Mouse (Mus musculus) embryonic stem cell, embryonic (primary cell): ENCODE results near the gene Gm9918.

ENCODE experiments used
- CTCF ChIA-PET, 4 experiments: fragments of 300-600 bp in 2 of 4; fragments of 350-600 bp in 2 of 4; sonication (Branson Sonifier 250); formaldehyde crosslinking; loops; one replicate each; lab custom pipeline; 2022; ENCODE audit warnings: inconsistent platforms in 2 of 4; lab: Charles Lee
- POLR2A ChIA-PET, 4 experiments: fragments of 300-600 bp in 2 of 4; fragments of 350-600 bp in 2 of 4; sonication (Branson Sonifier 250); formaldehyde crosslinking; loops; one replicate each; lab custom pipeline; 2022; ENCODE audit warnings: antibody characterized with exemption in 4 of 4, inconsistent platforms in 1 of 4; lab: Charles Lee

Gene Gm9918

GRCm38 (mm10) chr15:102279783-102280520, 9.6 kb downstream of the Gm9918 start:
- ChIA-PET CTCF (interaction anchor here (0.5 to 2.7 kb wide), 16 partner anchors 14 to 1113 kb away, joined by 3 to 10 read pairs (median 4); partner anchors contain the start of genes Calcoco1 (in 1 of the 4) and Tarbp2 (in 1 of the 4)), POLR2A (interaction anchor here (0.5 to 2.9 kb wide), 60 partner anchors 9 to 307 kb away, joined by 3 to 18 read pairs (median 4); partner anchors contain the start of genes Espl1 (in 3 of the 4), Sp1 (in 3 of the 4), Aaas (in 1 of the 4) and Csad (in 1 of the 4))

GRCm38 (mm10) chr15:102280623-102281022, 10.3 kb downstream of the Gm9918 start:
- CTCF ChIA-PET = interaction anchor here in 2 of 4 experiments (0.6 to 2.7 kb wide), 6 partner anchors 40 to 446 kb away, joined by 3 to 10 read pairs (median 4); partner anchors contain the start of gene Tarbp2 (in 1 of the 2)
- POLR2A ChIA-PET = interaction anchor here in 3 of 4 experiments (0.5 to 2.9 kb wide), 28 partner anchors 8 to 277 kb away, joined by 3 to 18 read pairs (median 4); partner anchors contain the start of genes Espl1 (in 1 of the 3), Gm9918 (in 1 of the 3), Krt8 (in 1 of the 3) and Pfdn5 (in 1 of the 3)

- ChIA-PET CTCF (interaction anchor here in 2 of 4 experiments (0.6 to 1.0 kb wide), 4 partner anchors 9 to 176 kb away, joined by 3 to 4 read pairs (median 4); no protein-coding TSS in a partner anchor), POLR2A (interaction anchor here in 3 of 4 experiments (0.7 to 1.7 kb wide), 8 partner anchors 13 to 123 kb away, joined by 3 to 4 read pairs (median 3); partner anchors contain the start of genes Espl1 (in 1 of the 3) and Sp1 (in 1 of the 3))
Observed at GRCm38 (mm10) chr15:102282463-102283292, 12.3 kb downstream of the Gm9918 start.

- CTCF ChIA-PET = interaction anchor here in 1 of 4 experiments (0.6 to 1.1 kb wide), 4 partner anchors 98 to 177 kb away, joined by 3 to 4 read pairs (median 3); no protein-coding TSS in a partner anchor
- POLR2A ChIA-PET = interaction anchor here in 3 of 4 experiments (0.6 to 1.6 kb wide), 11 partner anchors 11 to 1037 kb away, joined by 3 to 4 read pairs (median 3); partner anchors contain the start of gene Sp1 (in 1 of the 3)
Observed at GRCm38 (mm10) chr15:102283648-102284047, 13.3 kb downstream of the Gm9918 start.

GRCm38 (mm10) chr15:102287395-102287794, 17.0 kb downstream of the Gm9918 start:
- CTCF ChIA-PET = interaction anchor here in 1 of 4 experiments (0.6 kb wide), 1 partner anchor 39 kb away, joined by 3 read pairs; no protein-coding TSS in a partner anchor
- POLR2A ChIA-PET = no interaction called here

GRCm38 (mm10) chr15:102295633-102296367, 25.4 kb downstream of the Gm9918 start, which contains the start of gene Espl1:
Gene Espl1, plus strand, starts transcription at chr15:102296266.
- POLR2A ChIA-PET = interaction anchor here in 3 of 4 experiments (0.5 to 4.6 kb wide), 47 partner anchors 8 to 427 kb away, joined by 3 to 15 read pairs (median 4); partner anchors contain the start of genes Mfsd5 (in 2 of the 3), Spryd3 (in 2 of the 3), Tarbp2 (in 2 of the 3) and Aaas (in 1 of the 3)
- CTCF ChIA-PET = interaction anchor here in 2 of 4 experiments (0.6 to 1.2 kb wide), 4 partner anchors 13 to 188 kb away, joined by 3 read pairs; no protein-coding TSS in a partner anchor

GRCm38 (mm10) chr15:102296368-102297006, 26.1 kb downstream of the Gm9918 start:
- POLR2A ChIA-PET = interaction anchor here in 3 of 4 experiments (0.6 to 4.6 kb wide), 47 partner anchors 8 to 426 kb away, joined by 3 to 15 read pairs (median 4); partner anchors contain the start of genes Mfsd5 (in 2 of the 3), Myg1 (in 2 of the 3), Spryd3 (in 2 of the 3) and Tarbp2 (in 2 of the 3)
- CTCF ChIA-PET = interaction anchor here in 2 of 4 experiments (0.6 to 1.2 kb wide), 4 partner anchors 12 to 189 kb away, joined by 3 read pairs; no protein-coding TSS in a partner anchor

- CTCF ChIA-PET = interaction anchor here in 1 of 4 experiments (3.3 kb wide), 1 partner anchor 13 kb away, joined by 11 read pairs; no protein-coding TSS in a partner anchor
Observed at GRCm38 (mm10) chr15:102302542-102302941, 32.2 kb downstream of the Gm9918 start.

GRCm38 (mm10) chr15:102308717-102309116, 38.4 kb downstream of the Gm9918 start:
- POLR2A ChIA-PET = interaction anchor here in 2 of 4 experiments (0.6 to 3.6 kb wide), 7 partner anchors 10 to 98 kb away, joined by 3 to 14 read pairs (median 4); partner anchors contain the start of genes Espl1 (in 1 of the 2) and Pfdn5 (in 1 of the 2)
- CTCF ChIA-PET = interaction anchor here in 3 of 4 experiments (0.5 to 1.5 kb wide), 9 partner anchors 10 to 202 kb away, joined by 3 to 7 read pairs (median 3); partner anchors contain the start of gene Espl1 (in 1 of the 3)

More at GRCm38 (mm10) chr15:102302542-102302941, 32.2 kb downstream of the Gm9918 start:
- POLR2A ChIA-PET = interaction anchor here in 3 of 4 experiments (0.6 to 3.0 kb wide), 7 partner anchors 9 to 146 kb away, joined by 3 to 18 read pairs (median 5); no protein-coding TSS in a partner anchor

GRCm38 (mm10) chr15:102310074-102310845, 39.9 kb downstream of the Gm9918 start:
- CTCF ChIA-PET = interaction anchor here in 2 of 4 experiments (0.5 to 1.4 kb wide), 2 partner anchors 11 to 71 kb away, joined by 3 to 12 read pairs; no protein-coding TSS in a partner anchor
- POLR2A ChIA-PET = interaction anchor here in 2 of 4 experiments (0.6 to 3.6 kb wide), 9 partner anchors 10 to 104 kb away, joined by 3 to 14 read pairs (median 4); partner anchors contain the start of gene Espl1 (in 1 of the 2)

GRCm38 (mm10) chr15:102311489-102311888, 41.1 kb downstream of the Gm9918 start:
- ChIA-PET POLR2A (interaction anchor here in 3 of 4 experiments (0.6 to 1.7 kb wide), 10 partner anchors 8 to 1269 kb away, joined by 3 to 6 read pairs (median 4); partner anchors contain the start of gene Espl1 (in 1 of the 3)), CTCF (interaction anchor here in 3 of 4 experiments (0.6 to 1.3 kb wide), 5 partner anchors 13 to 205 kb away, joined by 3 to 10 read pairs (median 6); no protein-coding TSS in a partner anchor)

- CTCF ChIA-PET = interaction anchor here (0.6 to 2.9 kb wide), 17 partner anchors 9 to 552 kb away, joined by 3 to 15 read pairs (median 4); partner anchors contain the start of gene Aaas (in 1 of the 4)
- POLR2A ChIA-PET = interaction anchor here (0.8 to 4.8 kb wide), 27 partner anchors 8 to 196 kb away, joined by 3 to 26 read pairs (median 5); partner anchors contain the start of genes Pfdn5 (in 3 of the 4), Aaas (in 1 of the 4), Espl1 (in 1 of the 4) and Myg1 (in 1 of the 4)
Observed at GRCm38 (mm10) chr15:102315292-102315691, 44.9 kb downstream of the Gm9918 start.

GRCm38 (mm10) chr15:102316263-102316662, 45.9 kb downstream of the Gm9918 start:
- POLR2A ChIA-PET = interaction anchor here in 3 of 4 experiments (0.8 to 4.8 kb wide), 29 partner anchors 9 to 180 kb away, joined by 3 to 26 read pairs (median 4); partner anchors contain the start of genes Pfdn5 (in 3 of the 3), Myg1 (in 2 of the 3), Aaas (in 1 of the 3) and Espl1 (in 1 of the 3)

More at GRCm38 (mm10) chr15:102316263-102316662, 45.9 kb downstream of the Gm9918 start:
- CTCF ChIA-PET = interaction anchor here (0.6 to 2.9 kb wide), 29 partner anchors 8 to 251 kb away, joined by 3 to 15 read pairs (median 4); partner anchors contain the start of genes Aaas (in 1 of the 4), Myg1 (in 1 of the 4) and Pfdn5 (in 1 of the 4)
